In genomic region chr5:73480700-73481099, GRCm38 (mm10) we compare ENCODE assay signal across 8 mouse cellular contexts. TPM values are rescaled to one million over a fixed set of nuclear protein-coding genes. Genes with fewer than 3 reads are reported as not detected.
DNase-seq lines count a peak whose midpoint lies in the region; ATAC-seq lines count a peak whose summit lies in the region.

TSS of gene Dcun1d4 (plus strand) at chr5:73481000.

- H3K27me3 ChIP-seq in kidney, embryonic 14.5 days (ENCODE audit: control insufficient read depth, insufficient read depth, low read length) = no peaks in the 10 kb centered on the region
- H3K27me3 ChIP-seq in heart, embryonic 16.5 days (ENCODE audit: control insufficient read depth, insufficient read depth, low read length) = no peaks in the 10 kb centered on the region

- no peak within 1 kb of the TSS for H3K4me2 ChIP-seq in kidney, embryonic 14.5 days (replicated peaks; ENCODE audit: low read depth, low read length)
- no peak within 1 kb of the TSS for H3K4me2 ChIP-seq in heart, embryonic 16.5 days (ENCODE audit: low read depth, low read length)

- no peak within 1 kb of the TSS for H3K27ac ChIP-seq in kidney, embryonic 14.5 days (ENCODE audit: low read depth, low read length)
- H3K27ac ChIP-seq in heart, embryonic 16.5 days (ENCODE audit: low read length) = no peak within 1 kb of the TSS

- no peaks in the 10 kb centered on the region for H3K9me3 ChIP-seq in kidney, embryonic 14.5 days (ENCODE audit: control insufficient read depth, low read length)
- no peaks in the 10 kb centered on the region for H3K9me3 ChIP-seq in heart, embryonic 16.5 days (replicated peaks; ENCODE audit: control insufficient read depth, low read length)

- H3K4me3 ChIP-seq in kidney, embryonic 14.5 days (ENCODE audit: low read length) = no peak within 1 kb of the TSS
- H3K4me3 ChIP-seq in heart, embryonic 16.5 days (ENCODE audit: low read length) = no peak within 1 kb of the TSS

- H3K36me3 ChIP-seq in kidney, embryonic 14.5 days (ENCODE audit: control insufficient read depth, insufficient read depth, low read length) = no peaks in the 10 kb centered on the region
- H3K36me3 ChIP-seq in heart, embryonic 16.5 days (ENCODE audit: control insufficient read depth, insufficient read depth) = no peaks in the 10 kb centered on the region

- WGBS in kidney, embryonic 14.5 days = 82% methylated on average over 7 of the region's 7 CpGs
- 72% methylated on average over 7 of the region's 7 CpGs for WGBS in heart, embryonic 16.5 days

- ATAC-seq in kidney, embryonic 14.5 days (ENCODE audit: low FRiP score, low TSS enrichment) = no peak
- ATAC-seq in heart, embryonic 16.5 days (replicated peaks; ENCODE audit: extremely low read depth, insufficient read depth, low FRiP score) = no peak

- H3K9ac ChIP-seq in kidney, embryonic 14.5 days (ENCODE audit: low read depth, low read length) = no peak within 1 kb of the TSS
- no peak within 1 kb of the TSS for H3K9ac ChIP-seq in heart, embryonic 16.5 days (ENCODE audit: low read length)

- DNase-seq in kidney, adult 8-10 months = no peak
- DNase-seq in adrenal gland, postnatal 25 days = no peak
- DNase-seq in left cerebral cortex, postnatal 36 days (ENCODE audit: low spot score in 2 of 2) = no peak
- DNase-seq in thymus, postnatal 36 days = no peak
- DNase-seq in ovary, postnatal 10 days (ENCODE audit: low spot score) = no peak
- DNase-seq in lung, postnatal 25 days (ENCODE audit: low spot score) = no peak

- H3K4me1 ChIP-seq in kidney, embryonic 14.5 days (ENCODE audit: control insufficient read depth, insufficient read depth, low read length) = no peaks in the 10 kb centered on the region
- peaks cover under 1% of the 10 kb centered on the region; the same call in 1 of the 2 replicates for H3K4me1 ChIP-seq in heart, embryonic 16.5 days (ENCODE audit: control insufficient read depth, insufficient read depth, low read length)

- intact Hi-C loops in left cerebral cortex, postnatal 36 days (cut with DNase I) = no loop called here

RNA-seq across cellular contexts. Expression of gene Dcun1d4, which starts in this region (rescaled TPM):
- 21.0 and 29.8 TPM in 2 replicates for polyA plus RNA-seq in kidney, embryonic 14.5 days (2014; fragmentation: Nextera tagmentation; extraction: Ambion mirVana)
- 38.0 and 55.6 TPM in 2 replicates for total RNA-seq in adrenal gland, postnatal 25 days (2021)
- 15.5 and 15.8 TPM in 2 replicates for polyA plus RNA-seq in heart, embryonic 16.5 days (2015; fragmentation: Nextera tagmentation; extraction: Ambion mirVana)
- total RNA-seq in left cerebral cortex, postnatal 36 days (2021) = 100 to 1,000 TPM; 120 to 135 TPM
